Mouse (Mus musculus): Measurements from ENCODE around the gene Wwc2. TPM values are rescaled to one million over a fixed set of nuclear protein-coding genes. Genes with fewer than 3 reads are reported as not detected.

Wwc2 gene
- polyA plus RNA-seq, 1 experiment from 2014 or later, result 18.3 TPM

DNA sequence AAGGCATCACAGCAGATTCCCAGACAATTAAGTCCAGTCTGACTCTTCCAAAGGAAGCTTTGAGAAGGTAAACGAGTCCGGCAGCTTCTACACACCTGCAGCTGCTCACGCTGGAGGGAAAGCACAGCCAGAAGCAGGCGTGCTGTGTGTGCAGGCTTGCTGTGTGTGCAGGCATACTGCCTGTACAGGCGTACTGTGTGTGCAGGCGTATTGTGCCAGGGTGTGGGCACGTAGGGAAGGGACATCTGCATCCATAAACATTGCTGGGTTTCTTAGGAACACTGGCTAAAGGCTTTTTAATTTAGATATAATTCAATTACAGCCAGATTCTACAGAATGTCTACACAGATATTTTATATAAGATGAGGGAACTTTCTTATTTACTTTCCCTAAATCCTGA lies 59.4 kb downstream of the Wwc2 start:
- no peak overlapping the region for H3K9ac ChIP-seq (ENCODE audit: low read depth, low read length)
- peaks cover 38% of the 10 kb centered on the region for H3K4me1 ChIP-seq (replicated peaks; ENCODE audit: insufficient read depth, low read length)
- no peak overlapping the region for H3K4me2 ChIP-seq (ENCODE audit: low read length)
- H3K36me3 ChIP-seq (ENCODE audit: insufficient read depth, low read length), result no peaks in the 10 kb centered on the region
- H3K27me3 ChIP-seq (ENCODE audit: insufficient read depth, low read length), result no peaks in the 10 kb centered on the region
- ATAC-seq (replicated peaks; ENCODE audit: low FRiP score, low read depth) (no peak), DNase-seq (ENCODE audit: low spot score) (no peak)
- H3K9me3 ChIP-seq (replicated peaks; ENCODE audit: low read length), result no peaks in the 10 kb centered on the region
- peak overlapping the region; percentile 64; the same call in 1 of the 2 replicates for H3K27ac ChIP-seq
- H3K4me3 ChIP-seq (replicated peaks; ENCODE audit: low read depth, low read length), result no peak overlapping the region
- 61% methylated on average over 7 of the region's 7 CpGs for WGBS
- no peak for TF ChIP-seq CTCF (IDR thresholded peaks at IDR 0.05; ENCODE audit: low read depth)

DNA sequence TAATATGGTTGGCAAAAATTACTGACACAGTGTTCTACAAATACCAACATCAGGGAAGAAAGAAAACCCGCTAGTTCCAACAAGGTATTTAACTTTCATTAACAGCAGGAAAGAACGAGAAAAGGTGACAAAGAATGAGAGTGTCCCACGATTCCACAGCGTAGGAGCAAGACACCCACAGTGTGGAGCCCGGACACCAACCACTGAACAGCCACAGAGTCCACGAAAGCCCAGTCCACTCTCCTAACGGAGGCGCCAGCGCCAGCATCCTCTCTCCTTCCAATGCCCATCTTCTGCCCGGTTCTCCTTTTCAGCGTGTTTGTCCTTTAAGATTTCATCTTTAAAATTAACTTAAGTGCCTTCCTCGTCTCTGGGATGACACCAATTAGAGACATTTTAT lies 61.1 kb downstream of the Wwc2 start:
- DNase-seq (ENCODE audit: low spot score), result no peak
- Histone ChIP-seq H3K36me3 (ENCODE audit: insufficient read depth, low read length) (no peaks in the 10 kb centered on the region), H3K4me2 (ENCODE audit: low read length) (no peak overlapping the region), H3K9ac (ENCODE audit: low read depth, low read length) (no peak overlapping the region), H3K4me1 (replicated peaks; ENCODE audit: insufficient read depth, low read length) (peaks cover 28% of the 10 kb centered on the region), H3K27ac (no peak overlapping the region), H3K9me3 (replicated peaks; ENCODE audit: low read length) (no peaks in the 10 kb centered on the region), H3K27me3 (ENCODE audit: insufficient read depth, low read length) (no peaks in the 10 kb centered on the region), H3K4me3 (replicated peaks; ENCODE audit: low read depth, low read length) (no peak overlapping the region)
- 94% methylated on average over 12 of the region's 12 CpGs for WGBS
- TF ChIP-seq CTCF (IDR thresholded peaks at IDR 0.05; ENCODE audit: low read depth), result no peak
- ATAC-seq (replicated peaks; ENCODE audit: low FRiP score, low read depth), result no peak

DNA sequence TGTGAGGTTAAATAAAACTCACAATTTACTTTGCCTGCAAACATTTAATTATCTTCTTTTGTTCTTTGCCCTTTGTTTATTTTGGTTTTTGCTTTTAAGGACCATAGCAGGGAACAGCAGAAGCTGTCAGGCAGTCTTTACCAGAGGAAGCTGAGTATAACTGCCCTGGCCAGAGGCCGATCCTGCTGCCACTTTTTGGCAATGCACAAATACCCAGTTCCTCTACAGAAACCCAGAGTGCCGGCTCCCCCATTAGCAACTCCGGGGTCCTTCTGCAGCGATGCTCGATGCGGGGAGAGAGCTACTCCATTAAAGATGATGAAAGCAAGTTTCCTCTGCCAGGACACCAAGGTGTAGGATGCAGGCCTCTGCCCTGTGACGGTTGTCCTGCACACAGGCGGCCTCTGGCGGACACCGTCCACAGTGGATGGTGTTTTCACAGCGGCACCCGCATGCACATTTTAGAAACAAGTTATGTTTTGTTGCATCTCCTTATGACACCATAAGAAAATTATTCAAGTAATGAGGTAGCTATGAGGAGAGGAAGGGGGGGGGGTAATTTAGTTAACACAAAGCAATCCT lies 62.0 kb downstream of the Wwc2 start:
- peaks cover 25% of the 10 kb centered on the region for H3K4me1 ChIP-seq (replicated peaks; ENCODE audit: insufficient read depth, low read length)
- whole genome bisulfite sequencing, result 81% methylated on average over 12 of the region's 12 CpGs
- no peak for ATAC-seq (replicated peaks; ENCODE audit: low FRiP score, low read depth)

DNA sequence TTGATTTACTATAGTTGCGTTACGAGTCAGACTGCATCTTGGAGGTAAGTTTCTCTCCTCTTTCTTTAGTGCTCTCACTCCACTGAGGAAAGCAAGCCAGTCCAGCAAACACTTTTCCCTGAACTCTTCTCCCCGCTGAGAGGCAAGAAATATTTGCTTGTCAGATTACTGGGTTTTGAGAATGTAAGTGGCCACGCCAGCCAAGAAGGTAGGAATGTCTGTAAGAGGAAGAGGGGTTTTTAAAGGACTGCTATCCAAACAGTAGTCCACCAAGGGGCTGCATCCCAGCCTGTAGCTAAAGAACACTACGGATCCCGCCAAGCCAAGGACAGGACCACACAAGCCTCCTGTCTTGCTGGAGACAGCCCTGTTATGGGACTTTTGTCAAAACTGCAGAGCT lies 65.8 kb downstream of the Wwc2 start:
- Histone ChIP-seq H3K4me1 (replicated peaks; ENCODE audit: insufficient read depth, low read length) (peaks cover 5% of the 10 kb centered on the region; the same call in 1 of the 2 replicates), H3K9me3 (replicated peaks; ENCODE audit: low read length) (no peaks in the 10 kb centered on the region), H3K36me3 (ENCODE audit: insufficient read depth, low read length) (peaks cover 2% of the 10 kb centered on the region; the same call in 1 of the 2 replicates), H3K4me2 (ENCODE audit: low read length) (no peak overlapping the region), H3K9ac (ENCODE audit: low read depth, low read length) (no peak overlapping the region), H3K27me3 (ENCODE audit: insufficient read depth, low read length) (no peaks in the 10 kb centered on the region), H3K27ac (no peak overlapping the region), H3K4me3 (replicated peaks; ENCODE audit: low read depth, low read length) (no peak overlapping the region)
- WGBS, result 63% methylated on average over 6 of the region's 6 CpGs
- no peak for TF ChIP-seq CTCF (IDR thresholded peaks at IDR 0.05; ENCODE audit: low read depth)
- DNase-seq (ENCODE audit: low spot score), result no peak
- no peak for ATAC-seq (replicated peaks; ENCODE audit: low FRiP score, low read depth)

More for the DNA sequence above, 62.0 kb downstream of the Wwc2 start:
- Histone ChIP-seq H3K9ac (ENCODE audit: low read depth, low read length) (no peak overlapping the region), H3K9me3 (replicated peaks; ENCODE audit: low read length) (no peaks in the 10 kb centered on the region), H3K27me3 (ENCODE audit: insufficient read depth, low read length) (no peaks in the 10 kb centered on the region), H3K36me3 (ENCODE audit: insufficient read depth, low read length) (no peaks in the 10 kb centered on the region), H3K27ac (no peak overlapping the region), H3K4me3 (replicated peaks; ENCODE audit: low read depth, low read length) (no peak overlapping the region), H3K4me2 (ENCODE audit: low read length) (no peak overlapping the region)
- DNase-seq (ENCODE audit: low spot score), result no peak
- TF ChIP-seq CTCF (IDR thresholded peaks at IDR 0.05; ENCODE audit: low read depth), result no peak

DNA sequence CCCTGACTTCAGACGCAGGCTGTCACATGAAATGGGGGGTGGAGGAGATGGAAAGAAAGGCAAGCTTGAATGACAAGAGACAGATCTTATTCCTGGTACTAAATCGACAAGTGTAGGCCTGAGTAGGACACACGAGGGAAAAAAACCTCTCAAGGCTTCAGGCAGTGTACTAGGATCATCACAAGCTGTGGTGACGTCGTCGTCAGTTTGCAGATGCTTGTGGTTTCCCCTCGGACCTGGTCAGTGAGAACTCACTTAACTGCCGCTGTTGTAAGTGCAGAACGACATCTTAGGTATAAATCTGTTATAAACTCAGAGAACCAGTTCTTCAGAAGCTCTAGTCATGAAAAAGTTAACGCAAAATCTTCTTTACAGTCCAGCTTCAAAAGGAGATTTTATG lies 67.9 kb downstream of the Wwc2 start:
- 40% methylated on average over 10 of the region's 10 CpGs for WGBS
- no peaks in the 10 kb centered on the region for H3K9me3 ChIP-seq (replicated peaks; ENCODE audit: low read length)
- H3K4me2 ChIP-seq (ENCODE audit: low read length), result no peak overlapping the region
- H3K4me1 ChIP-seq (replicated peaks; ENCODE audit: insufficient read depth, low read length), result peaks cover 5% of the 10 kb centered on the region; the same call in 1 of the 2 replicates
- no peaks in the 10 kb centered on the region for H3K27me3 ChIP-seq (ENCODE audit: insufficient read depth, low read length)
- DNase-seq (ENCODE audit: low spot score), result no peak
- H3K27ac ChIP-seq, result no peak overlapping the region
- TF ChIP-seq CTCF (IDR thresholded peaks at IDR 0.05; ENCODE audit: low read depth), result no peak
- H3K36me3 ChIP-seq (ENCODE audit: insufficient read depth, low read length), result peaks cover 8% of the 10 kb centered on the region; the same call in 1 of the 2 replicates
- no peak overlapping the region for H3K4me3 ChIP-seq (replicated peaks; ENCODE audit: low read depth, low read length)
- ATAC-seq (replicated peaks; ENCODE audit: low FRiP score, low read depth), result no peak
- no peak overlapping the region for H3K9ac ChIP-seq (ENCODE audit: low read depth, low read length)

DNA sequence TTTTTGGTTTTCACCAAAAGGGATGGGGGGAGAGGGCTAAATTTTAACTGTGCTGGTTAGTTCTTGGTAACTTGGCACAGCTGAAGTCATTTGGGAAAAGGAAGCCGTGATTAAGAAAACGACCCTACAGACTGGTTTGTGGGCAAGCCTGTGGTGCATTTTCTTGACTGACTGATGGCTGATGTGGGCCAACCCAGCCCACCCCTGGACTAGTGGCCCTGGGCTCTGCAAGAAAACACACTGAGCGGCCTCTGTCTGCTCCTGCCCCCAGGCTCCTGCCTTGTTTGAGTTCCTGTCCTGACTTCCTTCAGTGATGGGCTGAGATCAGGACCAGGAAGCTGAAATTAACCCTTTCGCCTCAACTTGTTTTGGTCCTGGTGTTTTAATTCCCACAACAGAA lies 68.7 kb downstream of the Wwc2 start:
- H3K9ac ChIP-seq (ENCODE audit: low read depth, low read length), result no peak overlapping the region
- peaks cover 8% of the 10 kb centered on the region; the same call in 1 of the 2 replicates for H3K36me3 ChIP-seq (ENCODE audit: insufficient read depth, low read length)
- H3K27me3 ChIP-seq (ENCODE audit: insufficient read depth, low read length), result no peaks in the 10 kb centered on the region
- H3K9me3 ChIP-seq (replicated peaks; ENCODE audit: low read length), result no peaks in the 10 kb centered on the region
- no peak overlapping the region for H3K4me3 ChIP-seq (replicated peaks; ENCODE audit: low read depth, low read length)
- no peak for ATAC-seq (replicated peaks; ENCODE audit: low FRiP score, low read depth)
- DNase-seq (ENCODE audit: low spot score), result no peak
- no peak overlapping the region for H3K4me2 ChIP-seq (ENCODE audit: low read length)
- H3K4me1 ChIP-seq (replicated peaks; ENCODE audit: insufficient read depth, low read length), result peaks cover 6% of the 10 kb centered on the region; the same call in 1 of the 2 replicates
- 56% methylated on average over 4 of the region's 4 CpGs for WGBS
- no peak overlapping the region for H3K27ac ChIP-seq
- no peak for TF ChIP-seq CTCF (IDR thresholded peaks at IDR 0.05; ENCODE audit: low read depth)
